Mouse (Mus musculus) macrophage (primary cell): ENCODE data around the gene Osmr. TPM values are rescaled to one million over a fixed set of nuclear protein-coding genes. Genes with fewer than 3 reads are reported as not detected.

ENCODE experiments used
- H3K27ac ChIP-seq: fragments of 350-480 bp; formaldehyde crosslinking; 2 replicates; pipeline ENCODE4 v1.9.0; 2021
- H3K36me3 ChIP-seq: fragments of 350-480 bp; formaldehyde crosslinking; 2 replicates; pipeline ENCODE4 v1.9.0; 2021; ENCODE audit errors: inconsistent target
- H3K4me3 ChIP-seq: fragments of 350-480 bp; formaldehyde crosslinking; 2 replicates; pipeline ENCODE4 v1.9.0; 2021; ENCODE audit errors: inconsistent target
- H3K79me2 ChIP-seq: fragments of 350-480 bp; formaldehyde crosslinking; 2 replicates; pipeline ENCODE4 v1.9.0; 2021; ENCODE audit errors: inconsistent target
- WGBS: methylation state at CpG from one replicate; pipeline ENCODE4 v1.1.7; 2026; ENCODE audit warnings: inconsistent platforms; ENCODE audit not compliant: missing documents; 5-methylcytosine and 5-hydroxymethylcytosine counted together
- polyA plus RNA-seq: library from polyadenylated mRNA; stranded (reverse); fragments of 250-400 nt; gene quantifications from 3 replicates; pipeline ENCODE4 v1.2.4, GENCODE M21; 2018; ENCODE audit warnings: inconsistent platforms

Osmr gene
- polyA plus RNA-seq, 1 experiment from 2014 or later, result not detected

DNA sequence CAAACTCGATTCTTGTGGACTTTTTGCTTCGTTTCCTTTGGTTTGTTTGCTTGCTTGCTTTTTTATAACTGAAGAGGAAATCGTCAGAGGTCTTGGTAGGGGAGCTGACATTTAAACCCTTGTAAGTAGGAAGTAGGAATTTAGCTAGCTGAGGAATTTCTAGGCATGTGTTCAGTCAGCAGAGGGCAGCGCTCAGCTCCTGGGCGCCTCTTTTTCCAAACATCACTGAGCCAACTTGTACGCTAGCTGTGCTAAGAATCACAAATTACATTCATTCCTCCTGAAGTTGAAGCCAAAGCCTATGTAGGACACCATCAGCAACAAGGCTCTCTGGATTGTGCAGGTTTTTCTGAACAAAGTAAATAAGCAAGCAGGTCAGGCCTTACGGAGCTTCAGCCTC lies 7.4 kb upstream of the Osmr start:
- Histone ChIP-seq H3K27ac (no peak overlapping the region), H3K79me2 (no peaks in the 10 kb centered on the region), H3K4me3 (no peak overlapping the region), H3K36me3 (no peaks in the 10 kb centered on the region)
- WGBS, result 26% methylated on average over 7 of the region's 7 CpGs

- Histone ChIP-seq H3K36me3 (no peaks in the 10 kb centered on the region), H3K79me2 (no peaks in the 10 kb centered on the region), H3K27ac (no peak overlapping the region), H3K4me3 (no peak overlapping the region)
- WGBS, result 78% methylated on average over 9 of the region's 9 CpGs
These were observed 6.4 kb upstream of the Osmr start for GRCm38 (mm10) chr15:6881211-6881610.

DNA sequence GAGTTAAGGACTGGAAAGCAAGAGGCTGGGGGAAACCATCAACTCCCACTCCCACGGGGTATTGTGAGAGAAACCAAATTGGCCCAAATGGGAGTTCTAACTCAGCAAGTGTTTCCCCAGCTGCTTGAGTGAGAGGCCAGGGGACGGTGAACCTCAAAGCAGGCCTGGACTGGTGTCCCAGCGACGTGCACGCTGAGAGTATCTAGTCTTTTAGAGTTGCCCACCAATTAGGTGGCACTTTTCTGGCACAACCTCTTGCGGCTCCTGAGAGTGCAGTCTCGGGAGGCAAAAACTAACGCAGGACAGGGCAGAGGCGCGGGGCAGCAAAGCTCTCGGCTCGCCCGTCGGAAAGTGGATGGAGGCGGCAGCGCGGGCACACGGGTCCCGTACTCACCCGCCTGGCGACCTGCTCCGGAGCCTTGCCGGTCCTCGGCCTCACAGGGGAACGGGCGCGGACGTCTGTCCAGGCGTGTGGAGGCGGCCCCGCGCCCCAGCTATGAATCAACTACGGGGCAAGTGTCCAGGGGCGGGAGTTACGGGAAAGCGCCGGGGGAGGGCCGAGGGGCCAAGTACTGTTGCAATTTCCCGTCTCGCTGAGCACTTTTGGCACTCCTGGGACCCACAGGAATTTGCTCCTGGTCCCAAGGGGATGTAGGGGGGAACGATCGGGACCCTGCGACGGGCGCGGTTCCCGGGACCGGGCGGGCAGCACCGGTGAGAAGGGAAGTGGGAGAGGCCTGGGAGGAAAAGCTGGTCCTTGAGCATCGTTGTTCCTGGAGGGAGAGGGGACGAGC lies 765 bp downstream of the Osmr start:
- Histone ChIP-seq H3K4me3 (no peak overlapping the region), H3K36me3 (no peaks in the 10 kb centered on the region), H3K27ac (no peak overlapping the region), H3K79me2 (no peaks in the 10 kb centered on the region)
- 3% methylated on average over 46 of the region's 52 CpGs for WGBS

GRCm38 (mm10) chr15:6873154-6873806 lies 1.5 kb downstream of the Osmr start:
- H3K27ac ChIP-seq, result no peak overlapping the region
- no peaks in the 10 kb centered on the region for H3K79me2 ChIP-seq
- no peaks in the 10 kb centered on the region for H3K36me3 ChIP-seq
- no peak overlapping the region for H3K4me3 ChIP-seq
- 17% methylated on average over 17 of the region's 17 CpGs for WGBS

GRCm38 (mm10) chr15:6871621-6872359 lies 3.0 kb downstream of the Osmr start:
- H3K79me2 ChIP-seq, result no peaks in the 10 kb centered on the region
- 11% methylated on average over 11 of the region's 11 CpGs for WGBS
- no peak overlapping the region for H3K4me3 ChIP-seq
- no peaks in the 10 kb centered on the region for H3K36me3 ChIP-seq
- no peak overlapping the region for H3K27ac ChIP-seq

GRCm38 (mm10) chr15:6866888-6867287 lies 7.9 kb downstream of the Osmr start:
- 89% methylated on average over 4 of the region's 6 CpGs for WGBS
- Histone ChIP-seq H3K4me3 (no peak overlapping the region), H3K79me2 (no peaks in the 10 kb centered on the region), H3K36me3 (no peaks in the 10 kb centered on the region), H3K27ac (no peak overlapping the region)

GRCm38 (mm10) chr15:6862125-6862524 lies 12.6 kb downstream of the Osmr start:
- 96% methylated on average over 4 of the region's 4 CpGs for WGBS
- Histone ChIP-seq H3K36me3 (no peaks in the 10 kb centered on the region), H3K79me2 (no peaks in the 10 kb centered on the region)

GRCm38 (mm10) chr15:6861617-6862016 lies 13.2 kb downstream of the Osmr start:
- WGBS, result 83% methylated on average over 7 of the region's 7 CpGs
- no peaks in the 10 kb centered on the region for H3K79me2 ChIP-seq
- no peak overlapping the region for H3K27ac ChIP-seq
- H3K36me3 ChIP-seq, result no peaks in the 10 kb centered on the region
- H3K4me3 ChIP-seq, result no peak overlapping the region

More at GRCm38 (mm10) chr15:6862125-6862524, 12.6 kb downstream of the Osmr start:
- Histone ChIP-seq H3K27ac (no peak overlapping the region), H3K4me3 (no peak overlapping the region)

GRCm38 (mm10) chr15:6859781-6860180 lies 15.0 kb downstream of the Osmr start:
- Histone ChIP-seq H3K36me3 (no peaks in the 10 kb centered on the region), H3K27ac (no peak overlapping the region), H3K79me2 (no peaks in the 10 kb centered on the region), H3K4me3 (no peak overlapping the region)
- WGBS, result 85% methylated on average over 7 of the region's 7 CpGs

GRCm38 (mm10) chr15:6858871-6859270 lies 15.9 kb downstream of the Osmr start:
- Histone ChIP-seq H3K4me3 (no peak overlapping the region), H3K27ac (no peak overlapping the region), H3K79me2 (no peaks in the 10 kb centered on the region), H3K36me3 (no peaks in the 10 kb centered on the region)
- 64% methylated on average over 4 of the region's 4 CpGs for WGBS

DNA sequence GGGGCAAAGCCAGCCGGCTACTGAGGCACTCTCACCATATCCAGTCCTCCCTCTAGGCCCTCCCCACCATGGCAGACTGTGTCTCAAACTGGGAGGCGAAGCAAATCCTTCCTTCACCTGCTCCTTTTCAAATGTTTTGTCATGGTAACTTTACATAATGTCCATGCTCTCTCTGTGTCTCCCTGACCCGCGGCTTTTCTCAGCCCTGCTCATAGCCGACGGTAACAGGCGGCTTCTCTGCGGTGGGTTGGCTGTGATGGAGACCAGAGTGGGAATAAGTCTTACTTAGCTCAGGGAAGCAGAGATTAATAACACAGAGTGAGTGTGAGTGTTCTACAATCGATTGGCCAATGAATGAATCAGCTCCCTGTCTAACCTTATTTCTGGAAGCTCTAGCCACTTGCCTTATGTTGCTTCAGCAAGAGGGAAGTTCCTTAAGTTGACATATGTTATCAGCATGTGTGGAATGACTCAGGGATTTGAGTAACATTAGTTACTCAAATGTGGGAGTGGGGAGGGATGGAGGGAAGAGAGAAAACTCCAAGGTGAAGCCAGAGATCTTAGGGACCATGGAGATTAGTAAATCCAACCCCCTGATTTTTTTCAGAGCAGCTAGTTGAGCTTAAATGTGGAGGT lies 17.4 kb downstream of the Osmr start:
- no peaks in the 10 kb centered on the region for H3K36me3 ChIP-seq
- H3K79me2 ChIP-seq, result no peaks in the 10 kb centered on the region
- WGBS, result 89% methylated on average over 9 of the region's 9 CpGs
- H3K27ac ChIP-seq, result no peak overlapping the region
- no peak overlapping the region for H3K4me3 ChIP-seq

DNA sequence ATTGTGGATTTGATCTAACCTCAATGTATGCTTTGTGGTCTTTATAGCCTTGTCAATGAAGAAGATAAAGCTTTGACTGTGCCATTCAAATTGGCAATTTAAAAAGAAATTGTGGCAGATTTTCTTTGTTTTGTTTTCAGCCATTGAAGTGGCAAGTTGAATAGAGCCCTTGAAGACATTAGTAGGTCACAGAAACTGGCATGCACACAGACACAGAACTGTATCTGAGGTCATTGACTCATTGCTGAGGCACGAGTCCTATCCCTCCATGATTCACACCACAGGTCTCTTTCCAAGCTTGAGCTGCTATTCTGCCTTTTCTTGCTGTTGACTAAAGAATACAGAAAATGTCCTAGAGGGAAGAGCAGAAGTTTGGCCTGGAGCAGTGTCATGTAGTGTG lies 24.9 kb downstream of the Osmr start:
- Histone ChIP-seq H3K27ac (no peak overlapping the region), H3K36me3 (no peaks in the 10 kb centered on the region), H3K79me2 (no peaks in the 10 kb centered on the region), H3K4me3 (no peak overlapping the region)
- 100% methylated on average over 1 of the region's 1 CpGs for WGBS

- Histone ChIP-seq H3K79me2 (no peaks in the 10 kb centered on the region), H3K27ac (no peak overlapping the region), H3K4me3 (no peak overlapping the region), H3K36me3 (no peaks in the 10 kb centered on the region)
- 61% methylated on average over 4 of the region's 4 CpGs for WGBS
These were observed 34.6 kb downstream of the Osmr start for GRCm38 (mm10) chr15:6840199-6840598.

DNA sequence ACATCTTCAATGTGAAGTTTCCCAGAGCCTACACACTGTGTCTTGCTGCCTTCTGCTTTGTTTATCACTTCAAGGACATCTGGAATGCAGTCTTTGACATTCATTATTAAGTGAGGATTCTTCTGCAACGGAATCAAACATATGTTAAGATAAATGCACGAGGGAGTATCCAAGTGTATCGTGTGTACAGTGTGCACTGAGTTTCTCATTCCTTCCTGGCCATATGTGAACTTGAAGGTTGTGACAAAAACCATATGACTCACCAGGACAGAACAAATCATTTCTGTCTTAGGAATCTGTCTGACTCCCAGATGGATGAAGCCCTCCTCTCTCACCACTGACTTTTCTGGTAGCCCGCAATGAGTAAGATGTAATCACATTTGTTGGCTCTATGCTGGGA lies 59.0 kb downstream of the Osmr start:
- H3K36me3 ChIP-seq, result no peaks in the 10 kb centered on the region
- no peaks in the 10 kb centered on the region for H3K79me2 ChIP-seq
- no peak overlapping the region for H3K27ac ChIP-seq
- H3K4me3 ChIP-seq, result no peak overlapping the region
- 88% methylated on average over 4 of the region's 4 CpGs for WGBS
